In the genomic region with DNA sequence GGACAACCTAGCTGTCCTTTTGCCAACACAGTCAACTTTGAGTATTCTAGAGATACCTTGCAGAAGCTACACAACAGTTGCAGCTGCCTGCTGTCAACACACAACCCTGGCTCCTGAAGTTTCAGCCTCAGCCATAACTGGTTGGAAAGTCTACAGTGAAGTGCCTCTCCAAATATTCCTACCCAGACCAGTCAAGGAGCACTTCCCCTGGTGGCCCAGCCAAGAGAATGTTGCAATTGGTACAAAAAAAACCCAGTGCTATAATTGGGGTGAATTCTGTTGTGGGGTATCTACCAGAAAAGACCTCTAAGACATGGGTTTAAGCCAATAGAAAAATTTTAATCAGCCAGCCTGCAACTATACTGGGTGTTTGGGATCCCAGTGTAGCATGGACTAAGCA, we compare ENCODE assay signal across 16 mouse cellular contexts. TPM values are rescaled to one million over a fixed set of nuclear protein-coding genes. Genes with fewer than 3 reads are reported as not detected.
"Had no signal": no experiment of that assay in that cellular context is flagged by ENCODE, and none has a peak within 500 bp of the region (broad histone marks: within the 10 kb centered on the region; RNA-seq: fewer than 3 reads in every experiment).

No protein-coding gene starts in this region.

- H3K4me1 ChIP-seq: midbrain, embryonic 13.5 days; midbrain, embryonic 15.5 days; neural tube, embryonic 12.5 days; stomach, embryonic 15.5 days had no signal

- H3K9me3 ChIP-seq: liver, embryonic 15.5 days; megakaryocyte, embryonic 14.5 days; midbrain, embryonic 13.5 days; midbrain, embryonic 15.5 days; neural tube, embryonic 12.5 days; stomach, embryonic 15.5 days had no signal

- H3K9ac ChIP-seq: liver, embryonic 15.5 days; liver, postnatal 0 days; lung, embryonic 14.5 days; midbrain, embryonic 13.5 days; midbrain, embryonic 15.5 days; neural tube, embryonic 12.5 days; stomach, embryonic 15.5 days had no signal

- H3K27me3 ChIP-seq: liver, embryonic 15.5 days; midbrain, embryonic 13.5 days; midbrain, embryonic 15.5 days; neural tube, embryonic 12.5 days; stomach, embryonic 15.5 days had no signal

- H3K27ac ChIP-seq: liver, embryonic 15.5 days; macrophage; midbrain, embryonic 13.5 days; midbrain, embryonic 15.5 days; neural tube, embryonic 12.5 days; stomach, embryonic 15.5 days; stomach, postnatal 0 days had no signal

- H3K4me2 ChIP-seq: liver, embryonic 15.5 days; lung, embryonic 14.5 days; midbrain, embryonic 11.5 days; midbrain, embryonic 13.5 days; midbrain, embryonic 15.5 days; neural tube, embryonic 12.5 days; stomach, embryonic 15.5 days had no signal

- ATAC-seq: liver, postnatal 0 days; midbrain, embryonic 13.5 days; midbrain, embryonic 15.5 days had no signal

- H3K36me3 ChIP-seq: liver, embryonic 15.5 days; midbrain, embryonic 13.5 days; midbrain, embryonic 15.5 days; neural tube, embryonic 12.5 days; stomach, embryonic 15.5 days had no signal

- H3K4me3 ChIP-seq: liver, embryonic 15.5 days; megakaryocyte, embryonic 14.5 days; midbrain, embryonic 13.5 days; midbrain, embryonic 15.5 days; neural tube, embryonic 12.5 days; stomach, embryonic 15.5 days had no signal

- DNase-seq: liver, postnatal 0 days; lung, embryonic 14.5 days; right cerebral cortex, postnatal 14 days; thymus, adult 2 months; thymus, postnatal 25 days; thymus, postnatal 4 days had no signal

RNA-seq across cellular contexts. Expression of a gene that starts 33.6 kb away (rescaled TPM):
- total RNA-seq: monocyte, adult 5-6 weeks had no signal
